Mouse (Mus musculus): ENCODE measurements around the gene Bcr. TPM values are rescaled to one million over a fixed set of nuclear protein-coding genes. Genes with fewer than 3 reads are reported as not detected.

Gene Bcr
- polyA plus RNA-seq (2016; fragmentation: Nextera tagmentation; extraction: Ambion mirVana), result 2.2 and 2.4 TPM in 2 replicates

DNA sequence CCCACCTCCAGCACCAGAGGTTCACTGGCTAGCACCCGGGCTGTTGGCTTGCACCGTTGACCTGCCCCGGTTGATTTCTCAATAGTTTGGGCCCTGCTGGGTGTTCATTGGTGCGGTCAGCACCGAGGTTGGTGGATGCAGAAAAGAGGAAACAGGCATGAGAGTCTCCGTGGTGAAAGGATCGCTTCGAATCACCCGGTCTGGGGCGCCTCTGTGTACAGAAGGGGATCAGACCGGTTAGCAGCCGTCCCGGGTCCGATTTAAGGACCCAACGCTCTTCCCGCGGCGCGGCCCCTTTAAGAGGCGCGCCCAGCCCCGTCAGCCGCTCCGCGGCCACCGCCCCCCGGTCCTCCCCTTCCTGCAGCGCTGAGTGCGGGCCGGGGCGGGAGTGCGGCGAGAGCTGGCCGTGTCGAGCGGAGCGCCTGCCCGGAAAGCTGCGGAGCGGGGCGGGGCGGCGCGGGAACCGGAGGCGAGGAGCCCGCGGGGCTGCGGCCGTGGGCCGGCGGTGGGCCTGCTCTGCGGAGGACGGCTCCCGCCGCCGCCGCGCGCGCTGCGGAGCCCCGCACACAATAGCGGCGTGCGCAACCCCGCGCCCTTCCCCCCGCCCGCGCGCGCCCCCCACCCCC lies at the start of gene Bcr:
Bcr (plus strand) TSS at position 376 of the 626 bp plus-strand sequence.
- Histone ChIP-seq H3K9ac (peak within 1 kb of the TSS; percentile 71), H3K4me1 (peaks cover 83% of the 10 kb centered on the region), H3K4me2 (peak within 1 kb of the TSS; percentile 88), H3K27me3 (replicated peaks) (peaks cover 51% of the 10 kb centered on the region), H3K9me3 (replicated peaks) (no peaks in the 10 kb centered on the region), H3K4me3 (peak within 1 kb of the TSS; percentile 72), H3K36me3 (peaks cover 5% of the 10 kb centered on the region; the same call in 1 of the 2 replicates), H3K27ac (peak within 1 kb of the TSS; percentile 68)
- peak; percentile 68 for ATAC-seq
- under 1% methylated on average over 60 of the region's 73 CpGs for WGBS (ENCODE audit: insufficient replicate concordance)

DNA sequence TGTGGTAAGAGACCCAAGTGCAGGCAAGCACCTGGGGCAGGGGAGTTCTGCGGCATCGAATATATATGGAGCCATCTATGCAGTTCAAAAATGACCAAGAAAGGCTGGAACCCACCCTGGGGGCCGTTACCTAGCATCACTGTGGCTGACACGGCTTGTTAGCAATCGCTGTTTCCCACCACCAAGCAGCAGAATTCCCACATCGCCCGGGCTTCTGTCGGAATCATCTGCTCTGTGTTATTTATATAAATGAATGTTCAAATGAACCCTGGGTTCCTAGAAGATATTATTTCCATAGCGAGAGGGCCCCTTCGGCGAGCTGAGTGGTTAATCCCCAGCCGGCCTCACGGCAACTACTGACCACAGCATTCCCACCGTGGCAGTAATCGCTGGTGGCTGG lies 49.7 kb upstream of the Bcr start:
- Histone ChIP-seq H3K36me3 (no peaks in the 10 kb centered on the region), H3K4me1 (no peaks in the 10 kb centered on the region), H3K27ac (no peak overlapping the region), H3K4me3 (no peak overlapping the region), H3K4me2 (no peak overlapping the region), H3K27me3 (replicated peaks) (0 out of 2 replicates have a peak, but pooled peaks cover 7% of the 10 kb centered on the region), H3K9me3 (replicated peaks) (no peaks in the 10 kb centered on the region), H3K9ac (no peak overlapping the region)
- WGBS (ENCODE audit: insufficient replicate concordance), result 83% methylated on average over 15 of the region's 15 CpGs
- no peak for ATAC-seq

DNA sequence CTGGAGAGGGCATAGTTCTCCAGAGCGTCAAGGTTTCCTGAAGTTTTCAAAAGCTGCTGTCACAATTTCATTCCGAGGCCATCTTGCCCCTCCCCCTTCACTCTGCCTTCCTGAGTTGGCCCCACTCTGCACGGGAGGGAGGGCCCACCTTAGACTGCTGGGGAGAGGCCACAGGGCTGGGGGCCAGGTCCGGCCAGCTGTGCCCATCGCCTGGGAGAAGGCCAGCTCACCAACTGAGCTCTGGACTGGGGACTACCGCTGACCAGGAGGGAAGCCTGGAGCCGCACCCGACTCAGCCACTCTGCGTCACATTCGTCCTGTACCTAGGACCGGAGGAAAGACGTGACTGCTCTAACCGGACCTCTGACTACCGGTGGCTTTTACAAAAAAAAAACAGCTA lies 44.9 kb upstream of the Bcr start:
- no peak overlapping the region for H3K4me3 ChIP-seq
- WGBS (ENCODE audit: insufficient replicate concordance), result 59% methylated on average over 13 of the region's 14 CpGs
- no peak for ATAC-seq

DNA sequence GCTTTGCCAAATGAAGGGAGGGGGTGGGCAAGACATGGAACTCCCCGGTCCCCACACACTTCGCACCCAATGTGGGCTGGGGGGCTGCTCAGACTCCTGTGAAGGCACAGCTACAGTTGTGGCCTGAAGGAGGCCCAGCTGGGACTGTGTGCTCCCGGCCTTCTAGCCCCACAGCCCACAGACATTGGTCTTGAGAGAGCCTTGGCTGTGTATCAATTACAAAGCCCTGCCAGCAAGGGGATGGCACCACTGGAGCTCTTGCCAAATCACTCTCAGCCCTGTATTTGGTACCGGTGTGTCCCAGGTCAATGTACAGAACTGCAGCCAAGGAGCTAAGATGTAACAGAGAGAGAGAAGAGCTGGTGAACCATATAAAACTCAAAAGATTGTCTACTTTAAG lies 43.9 kb upstream of the Bcr start:
- Histone ChIP-seq H3K27me3 (replicated peaks) (no peaks in the 10 kb centered on the region), H3K27ac (no peak overlapping the region), H3K36me3 (no peaks in the 10 kb centered on the region), H3K4me2 (no peak overlapping the region), H3K9ac (no peak overlapping the region), H3K4me1 (no peaks in the 10 kb centered on the region), H3K4me3 (no peak overlapping the region), H3K9me3 (replicated peaks) (no peaks in the 10 kb centered on the region)
- WGBS (ENCODE audit: insufficient replicate concordance), result 82% methylated on average over 4 of the region's 4 CpGs
- no peak for ATAC-seq

More for the DNA sequence above, 44.9 kb upstream of the Bcr start:
- Histone ChIP-seq H3K9ac (no peak overlapping the region), H3K4me1 (no peaks in the 10 kb centered on the region), H3K27me3 (replicated peaks) (no peaks in the 10 kb centered on the region), H3K27ac (no peak overlapping the region), H3K36me3 (no peaks in the 10 kb centered on the region), H3K4me2 (no peak overlapping the region), H3K9me3 (replicated peaks) (no peaks in the 10 kb centered on the region)

DNA sequence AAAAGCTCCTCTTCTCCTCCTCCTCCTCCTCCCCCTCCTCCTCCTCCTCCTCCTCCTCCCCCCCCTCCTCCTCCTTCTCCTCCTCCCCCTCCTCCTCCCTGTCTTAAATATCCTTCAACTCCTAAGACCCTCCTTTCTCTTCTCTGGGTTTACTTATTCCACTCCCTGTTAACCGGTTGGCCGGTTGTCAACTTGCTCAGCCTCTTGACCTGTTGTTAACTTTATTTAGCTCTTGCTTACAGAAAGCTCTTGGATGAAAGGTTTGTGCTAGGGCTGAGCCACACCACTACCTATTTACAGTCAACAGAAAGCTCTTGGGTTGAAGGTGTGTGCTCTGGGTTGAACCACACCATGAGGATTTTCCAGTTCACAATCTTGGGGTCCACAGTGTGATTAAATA lies 40.1 kb upstream of the Bcr start:
- no peaks in the 10 kb centered on the region for H3K36me3 ChIP-seq
- H3K4me2 ChIP-seq, result no peak overlapping the region
- 88% methylated on average over 2 of the region's 2 CpGs for WGBS (ENCODE audit: insufficient replicate concordance)
- ATAC-seq, result no peak
- H3K27ac ChIP-seq, result no peak overlapping the region
- H3K4me3 ChIP-seq, result no peak overlapping the region
- H3K4me1 ChIP-seq, result no peaks in the 10 kb centered on the region
- no peak overlapping the region for H3K9ac ChIP-seq
- no peaks in the 10 kb centered on the region for H3K27me3 ChIP-seq (replicated peaks)
- no peaks in the 10 kb centered on the region for H3K9me3 ChIP-seq (replicated peaks)

DNA sequence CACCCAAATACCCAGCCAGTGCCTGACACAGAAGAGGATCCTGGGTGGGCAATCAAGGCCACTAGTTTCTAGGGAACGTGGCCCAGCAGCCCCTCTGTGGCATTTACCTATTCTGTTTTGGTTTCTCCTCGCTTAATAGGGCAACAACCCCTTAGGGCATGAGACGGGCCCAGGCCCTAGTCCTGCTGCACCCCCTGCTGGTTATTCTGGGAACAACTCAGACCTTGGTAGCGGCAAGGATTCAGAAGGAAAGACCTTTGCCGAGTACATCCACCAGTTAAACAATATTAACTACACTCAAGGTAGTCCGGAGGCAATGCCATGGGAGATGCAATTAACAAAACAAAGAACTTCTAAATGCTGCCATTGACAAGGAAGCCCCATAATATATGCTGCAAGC lies 39.3 kb upstream of the Bcr start:
- Histone ChIP-seq H3K27me3 (replicated peaks) (no peaks in the 10 kb centered on the region), H3K9me3 (replicated peaks) (no peaks in the 10 kb centered on the region), H3K36me3 (no peaks in the 10 kb centered on the region), H3K9ac (no peak overlapping the region), H3K27ac (no peak overlapping the region), H3K4me3 (no peak overlapping the region), H3K4me1 (no peaks in the 10 kb centered on the region), H3K4me2 (no peak overlapping the region)
- ATAC-seq, result peak; percentile 16; the same call in 1 of the 2 replicates
- WGBS (ENCODE audit: insufficient replicate concordance), result 8% methylated on average over 6 of the region's 6 CpGs

DNA sequence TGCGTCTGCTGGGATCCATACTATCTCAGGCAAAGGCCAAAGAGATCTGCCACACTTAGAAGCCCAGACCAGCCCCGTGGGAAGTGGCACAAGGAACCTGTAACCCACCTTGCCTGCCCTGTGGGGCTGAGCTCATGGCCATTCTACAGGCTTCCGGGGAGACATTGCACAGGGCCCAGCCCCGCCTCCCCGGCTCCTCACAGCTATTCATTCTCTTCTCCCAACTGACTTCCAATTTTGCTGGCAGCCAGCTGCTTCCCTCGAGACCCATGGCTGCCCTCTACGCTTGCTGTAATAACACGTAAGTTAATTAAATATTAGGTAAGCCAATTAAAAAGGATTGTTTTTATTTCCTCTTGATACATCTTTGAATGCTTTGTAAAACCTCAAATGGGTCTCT lies 33.9 kb upstream of the Bcr start:
- Histone ChIP-seq H3K9ac (no peak overlapping the region), H3K4me3 (no peak overlapping the region), H3K27me3 (replicated peaks) (no peaks in the 10 kb centered on the region), H3K36me3 (no peaks in the 10 kb centered on the region), H3K4me2 (no peak overlapping the region), H3K27ac (no peak overlapping the region), H3K9me3 (replicated peaks) (no peaks in the 10 kb centered on the region), H3K4me1 (peaks cover 17% of the 10 kb centered on the region)
- no peak for ATAC-seq
- 73% methylated on average over 8 of the region's 8 CpGs for WGBS (ENCODE audit: insufficient replicate concordance)

DNA sequence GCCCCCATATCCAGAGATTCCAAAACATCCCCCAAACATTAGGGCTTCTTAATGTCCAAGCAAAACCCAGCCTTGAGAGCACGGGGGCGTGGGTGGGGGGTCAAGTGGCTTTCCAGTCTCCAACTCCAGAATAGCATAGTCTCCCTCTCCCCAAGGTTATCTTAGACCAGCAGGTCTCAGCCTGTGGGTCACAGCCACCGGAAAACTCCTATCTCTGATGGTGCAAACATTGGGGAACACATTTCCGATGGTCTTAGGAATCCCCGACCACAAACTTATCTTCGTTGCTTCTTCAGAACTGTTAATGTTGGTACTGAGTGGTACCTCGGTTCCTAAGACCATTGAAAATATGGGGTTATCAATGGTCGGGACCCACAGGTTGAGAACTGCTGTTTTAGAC lies 31.6 kb upstream of the Bcr start:
- no peak overlapping the region for H3K4me2 ChIP-seq
- 19% methylated on average over 8 of the region's 8 CpGs for WGBS (ENCODE audit: insufficient replicate concordance)
- H3K4me3 ChIP-seq, result no peak overlapping the region
- no peak overlapping the region for H3K9ac ChIP-seq
- H3K9me3 ChIP-seq (replicated peaks), result no peaks in the 10 kb centered on the region
- ATAC-seq, result no peak
- peaks cover 17% of the 10 kb centered on the region for H3K4me1 ChIP-seq
- H3K36me3 ChIP-seq, result no peaks in the 10 kb centered on the region
- no peak overlapping the region for H3K27ac ChIP-seq
- no peaks in the 10 kb centered on the region for H3K27me3 ChIP-seq (replicated peaks)

DNA sequence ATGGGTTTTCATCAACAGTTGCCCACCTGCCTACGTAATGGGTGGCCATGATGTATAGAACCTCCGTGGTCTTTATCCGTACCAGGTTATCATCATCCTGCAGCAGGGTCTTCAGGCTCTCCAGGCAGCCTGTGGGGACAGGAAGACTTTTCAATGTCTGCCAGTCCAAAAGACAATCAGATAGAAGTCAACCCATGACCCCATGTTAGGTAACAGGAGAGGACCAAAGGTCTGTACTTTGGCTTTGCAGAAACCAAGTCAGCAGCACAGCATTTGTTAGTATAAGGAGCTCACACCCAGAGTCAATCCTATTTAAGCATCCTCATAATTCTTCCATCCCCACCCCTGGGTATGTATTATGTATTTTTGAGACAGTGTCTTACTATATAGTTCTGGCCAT lies 30.7 kb upstream of the Bcr start:
- Histone ChIP-seq H3K9me3 (replicated peaks) (no peaks in the 10 kb centered on the region), H3K27ac (no peak overlapping the region), H3K9ac (no peak overlapping the region), H3K4me1 (peaks cover 17% of the 10 kb centered on the region), H3K36me3 (no peaks in the 10 kb centered on the region), H3K4me2 (no peak overlapping the region), H3K27me3 (replicated peaks) (no peaks in the 10 kb centered on the region), H3K4me3 (no peak overlapping the region)
- 40% methylated on average over 3 of the region's 3 CpGs for WGBS (ENCODE audit: insufficient replicate concordance)
- ATAC-seq, result no peak

DNA sequence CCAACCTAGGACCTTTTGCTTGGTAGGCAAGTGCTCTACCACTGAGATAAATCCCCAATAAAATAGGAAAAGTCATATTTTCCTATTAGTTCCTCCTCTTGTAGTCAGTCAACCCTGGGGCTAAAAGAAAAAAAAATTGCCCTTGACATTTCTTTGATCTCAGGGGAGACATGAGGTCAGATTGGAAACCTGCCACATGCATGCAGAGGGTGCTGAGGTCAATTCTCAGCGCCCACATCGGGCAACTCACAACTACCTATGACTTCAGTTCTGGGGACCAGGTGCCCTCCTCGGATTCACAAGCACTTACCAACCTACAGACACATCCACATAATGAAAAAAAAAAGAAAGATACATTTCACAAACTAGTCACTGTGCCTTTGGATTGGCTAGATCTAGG lies 30.2 kb upstream of the Bcr start:
- no peak overlapping the region for H3K9ac ChIP-seq
- no peaks in the 10 kb centered on the region for H3K27me3 ChIP-seq (replicated peaks)
- H3K27ac ChIP-seq, result no peak overlapping the region
- 74% methylated on average over 3 of the region's 3 CpGs for WGBS (ENCODE audit: insufficient replicate concordance)
- H3K4me1 ChIP-seq, result peaks cover 17% of the 10 kb centered on the region
- H3K36me3 ChIP-seq, result no peaks in the 10 kb centered on the region
- H3K4me2 ChIP-seq, result no peak overlapping the region
- no peaks in the 10 kb centered on the region for H3K9me3 ChIP-seq (replicated peaks)
- no peak for ATAC-seq
- no peak overlapping the region for H3K4me3 ChIP-seq

DNA sequence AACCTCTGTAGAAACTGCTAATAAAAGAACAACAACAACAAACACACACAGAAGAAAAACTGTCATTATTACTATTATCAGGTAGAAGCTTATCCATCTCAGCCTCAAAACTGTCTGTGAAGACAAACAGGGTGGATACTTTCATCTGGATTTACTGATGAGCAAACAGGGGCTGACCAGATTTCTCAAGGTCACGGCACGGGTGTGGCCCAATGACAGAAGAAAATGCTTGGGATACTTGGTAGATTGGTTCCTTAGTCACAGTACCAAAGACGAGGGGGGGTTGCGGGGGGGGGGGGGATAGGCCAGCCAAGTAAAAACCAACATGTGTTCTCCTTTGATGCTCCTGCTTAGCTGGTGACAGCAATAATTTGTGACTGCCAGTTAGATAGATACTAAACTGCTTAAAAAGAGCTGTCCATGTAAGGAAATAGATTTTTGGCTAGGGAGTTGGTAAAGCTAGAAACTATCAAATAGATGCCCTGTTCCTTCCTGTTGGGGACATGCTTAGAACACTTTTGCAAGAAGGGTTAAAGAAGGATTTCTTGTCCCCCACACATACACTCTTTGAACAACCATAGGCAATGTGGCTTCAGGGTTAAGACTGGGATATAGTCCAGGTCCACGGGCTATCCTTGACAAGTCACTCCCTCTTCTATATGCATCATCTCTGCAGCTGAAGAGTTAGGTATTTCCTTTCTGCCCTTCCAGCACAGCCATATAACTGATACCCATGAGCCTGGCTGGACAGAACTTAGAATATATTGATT lies 28.9 kb upstream of the Bcr start:
- H3K27me3 ChIP-seq (replicated peaks), result no peaks in the 10 kb centered on the region
- H3K4me2 ChIP-seq, result no peak overlapping the region
- H3K36me3 ChIP-seq, result no peaks in the 10 kb centered on the region
- no peak overlapping the region for H3K4me3 ChIP-seq
- ATAC-seq, result no peak
- WGBS (ENCODE audit: insufficient replicate concordance), result 56% methylated on average over 5 of the region's 5 CpGs
- H3K9ac ChIP-seq, result no peak overlapping the region
- no peaks in the 10 kb centered on the region for H3K9me3 ChIP-seq (replicated peaks)
- peaks cover 20% of the 10 kb centered on the region for H3K4me1 ChIP-seq
- no peak overlapping the region for H3K27ac ChIP-seq

DNA sequence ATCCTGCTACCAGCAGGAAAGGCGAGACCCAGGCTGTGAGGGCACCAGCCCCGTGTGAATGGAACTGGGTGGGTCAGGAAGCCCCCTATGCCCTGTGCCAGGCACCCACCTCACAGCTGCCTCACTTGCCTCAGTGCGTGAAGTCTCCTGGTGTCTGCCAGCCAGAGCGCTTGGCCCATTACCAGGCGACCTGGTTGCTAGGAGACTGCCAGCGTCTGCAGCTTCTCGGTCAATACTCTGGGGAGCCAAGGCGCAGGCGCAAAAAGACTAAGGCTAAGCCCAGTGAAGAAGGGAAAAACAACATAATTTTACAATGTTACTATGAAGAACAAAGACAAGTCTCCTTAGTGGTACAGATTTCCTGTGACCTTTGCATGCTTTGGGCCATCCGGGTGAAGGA lies 28.0 kb upstream of the Bcr start, which contains the start of gene Rsph14:
Rsph14 (minus strand) TSS at position 192 of the 400 bp plus-strand sequence.
- no peak within 1 kb of the TSS for H3K4me3 ChIP-seq
- no peak within 1 kb of the TSS for H3K27ac ChIP-seq
- H3K27me3 ChIP-seq (replicated peaks), result no peaks in the 10 kb centered on the region
- H3K36me3 ChIP-seq, result no peaks in the 10 kb centered on the region
- H3K9me3 ChIP-seq (replicated peaks), result no peaks in the 10 kb centered on the region
- no peak within 1 kb of the TSS for H3K9ac ChIP-seq
- peaks cover 29% of the 10 kb centered on the region for H3K4me1 ChIP-seq
- no peak within 1 kb of the TSS for H3K4me2 ChIP-seq
- 65% methylated on average over 10 of the region's 10 CpGs for WGBS (ENCODE audit: insufficient replicate concordance)
- no peak for ATAC-seq

All from liver, embryonic 12.5 days (tissue).